Mouse (Mus musculus) kidney, adult 2 months (tissue): ENCODE results near the gene Tet3.

ENCODE experiments used
- CTCF ChIP-seq: fragments of 200-500 bp; conservative IDR thresholded peaks from 2 replicates; pipeline ENCODE4 v1.5.1; 2011; ENCODE audit warnings: low read depth, mild to moderate bottlenecking, control low read depth, low read length, moderate library complexity, mixed read lengths; ENCODE audit not compliant: insufficient read depth, insufficient read length
- POLR2A ChIP-seq: fragments of 200-500 bp; IDR thresholded peaks from one replicate; pipeline ENCODE4 v1.6.1; 2011; ENCODE audit warnings: low read depth, low read length, control low read depth

GRCm38 (mm10) chr6:83480019-83480655, 21.3 kb upstream of the Tet3 start:
- TF ChIP-seq CTCF (no peak), POLR2A (no peak)
